Mouse (Mus musculus) ES-Bruce4 (cell line): Measurements from ENCODE around the gene Map4k1. TPM values are rescaled to one million over a fixed set of nuclear protein-coding genes. Genes with fewer than 3 reads are reported as not detected.

Source experiments
- H3K27ac ChIP-seq: 2 replicates; pipeline ENCODE4 v1.5.1; 2012; ENCODE audit warnings: low read length, inconsistent platforms; ENCODE audit not compliant: insufficient read depth
- H3K27me3 ChIP-seq: 2 replicates; pipeline ENCODE4 v1.6.1; 2012; ENCODE audit warnings: mild to moderate bottlenecking, low read length, inconsistent platforms; ENCODE audit not compliant: control insufficient read depth, poor library complexity, insufficient read depth, severe bottlenecking
- H3K36me3 ChIP-seq: 2 replicates; pipeline ENCODE4 v1.6.1; 2012; ENCODE audit warnings: inconsistent platforms, mild to moderate bottlenecking, low read length, moderate library complexity; ENCODE audit not compliant: control insufficient read depth, poor library complexity, insufficient read depth, severe bottlenecking
- H3K4me1 ChIP-seq: one replicate; pipeline ENCODE4 v1.8.1; 2011; ENCODE audit warnings: low read length; ENCODE audit not compliant: control insufficient read depth, insufficient read depth
- H3K4me3 ChIP-seq: 2 replicates; pipeline ENCODE4 v1.5.1; 2011; ENCODE audit warnings: low read depth, mild to moderate bottlenecking, low read length
- H3K9ac ChIP-seq: 2 replicates; pipeline ENCODE4 v1.6.1; 2012; ENCODE audit warnings: low read depth, mild to moderate bottlenecking, inconsistent platforms; ENCODE audit not compliant: poor library complexity, severe bottlenecking
- H3K9me3 ChIP-seq: replicated peaks from 2 replicates; pipeline ENCODE4 v1.6.1; 2012; ENCODE audit warnings: mild to moderate bottlenecking, low read length, inconsistent platforms; ENCODE audit not compliant: control insufficient read depth, poor library complexity, insufficient read depth, severe bottlenecking
- CTCF ChIP-seq: IDR thresholded peaks from one replicate; pipeline ENCODE4 v1.8.1; 2011; ENCODE audit warnings: low read depth, low read length
- EP300 ChIP-seq: IDR thresholded peaks from 2 replicates; pipeline ENCODE4 v1.6.1; 2011; ENCODE audit warnings: low read depth, low read length; ENCODE audit not compliant: insufficient read depth
- POLR2A ChIP-seq: IDR thresholded peaks from one replicate; pipeline ENCODE4 v1.8.1; 2011; ENCODE audit warnings: low read length; ENCODE audit not compliant: insufficient read depth
- polyA plus RNA-seq: library from polyadenylated mRNA; stranded (reverse); fragments of >200 nt; gene quantifications from 2 replicates; pipeline ENCODE4 v1.2.4, GENCODE M21; 2011; ENCODE audit warnings: low read depth; ENCODE audit not compliant: missing spikeins, insufficient read depth, insufficient read length

The Map4k1 gene
- polyA plus RNA-seq, 1 experiment: 36.3 TPM

GRCm38 (mm10) chr7:29028761-29029160, 46.9 kb downstream of the Map4k1 start:
- H3K9me3 ChIP-seq: no peaks in the 10 kb centered on the region
- H3K9ac ChIP-seq: peak overlapping the region; percentile 33; the same call in 1 of the 2 replicates
- H3K36me3 ChIP-seq: no peaks in the 10 kb centered on the region
- no peak overlapping the region for H3K27ac ChIP-seq
- peak overlapping the region; percentile 61 for H3K4me3 ChIP-seq
- H3K4me1 ChIP-seq: peaks cover 2% of the 10 kb centered on the region
- H3K27me3 ChIP-seq: no peaks in the 10 kb centered on the region
- TF ChIP-seq POLR2A: peak; percentile 41
- no peak for TF ChIP-seq EP300
- TF ChIP-seq CTCF: no peak

DNA sequence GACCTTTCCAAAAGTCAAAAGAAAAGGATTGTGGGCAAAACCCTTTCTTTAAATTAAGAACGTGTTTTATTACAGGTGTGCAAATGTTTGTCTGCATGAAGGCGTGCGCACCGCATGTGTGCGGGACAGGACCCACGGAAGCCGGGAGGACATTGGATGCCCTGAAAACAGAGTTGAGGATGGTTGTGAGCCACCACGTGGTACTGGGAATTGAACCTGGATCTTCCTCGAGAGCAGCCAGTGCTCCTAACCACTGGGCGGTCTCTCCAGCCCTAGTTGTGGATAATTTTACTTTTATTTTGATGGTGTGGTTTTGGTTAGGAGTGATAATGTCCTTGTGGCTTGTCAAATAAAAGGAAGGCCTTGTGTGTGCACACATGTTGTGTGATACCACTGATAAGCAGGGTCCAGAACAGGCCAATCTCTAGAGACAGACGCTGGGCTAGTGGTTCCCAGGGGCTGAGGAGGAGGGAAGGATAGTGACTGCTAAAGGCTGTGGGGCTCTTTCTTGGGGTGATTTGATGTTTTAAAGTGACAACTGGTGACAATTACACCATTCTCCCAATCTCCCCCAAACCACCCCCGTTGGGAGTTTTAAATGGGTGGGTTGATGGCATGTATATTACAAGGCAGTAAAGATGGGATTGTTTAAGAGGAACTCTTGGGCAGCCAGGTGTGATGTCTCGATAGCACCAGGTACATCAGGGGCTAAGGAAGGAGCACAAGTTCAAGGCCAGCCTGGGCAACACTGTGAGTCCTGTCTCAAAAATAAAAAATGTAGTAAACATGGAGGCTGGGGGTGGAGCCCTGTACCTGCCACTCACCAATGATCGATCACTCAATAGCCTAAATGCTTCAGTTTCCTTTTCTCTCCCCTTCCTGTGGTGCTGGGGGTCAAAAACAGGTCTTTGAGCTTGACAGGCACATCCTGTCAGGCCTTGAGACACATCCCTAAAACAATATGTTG, 48.1 kb downstream of the Map4k1 start:
- H3K27me3 ChIP-seq: no peaks in the 10 kb centered on the region
- TF ChIP-seq CTCF (no peak), POLR2A (no peak), EP300 (no peak)
- no peaks in the 10 kb centered on the region for H3K36me3 ChIP-seq
- H3K4me3 ChIP-seq: no peak overlapping the region
- H3K9ac ChIP-seq: no peak overlapping the region
- H3K27ac ChIP-seq: no peak overlapping the region
- peaks cover 2% of the 10 kb centered on the region for H3K4me1 ChIP-seq
- no peaks in the 10 kb centered on the region for H3K9me3 ChIP-seq

DNA sequence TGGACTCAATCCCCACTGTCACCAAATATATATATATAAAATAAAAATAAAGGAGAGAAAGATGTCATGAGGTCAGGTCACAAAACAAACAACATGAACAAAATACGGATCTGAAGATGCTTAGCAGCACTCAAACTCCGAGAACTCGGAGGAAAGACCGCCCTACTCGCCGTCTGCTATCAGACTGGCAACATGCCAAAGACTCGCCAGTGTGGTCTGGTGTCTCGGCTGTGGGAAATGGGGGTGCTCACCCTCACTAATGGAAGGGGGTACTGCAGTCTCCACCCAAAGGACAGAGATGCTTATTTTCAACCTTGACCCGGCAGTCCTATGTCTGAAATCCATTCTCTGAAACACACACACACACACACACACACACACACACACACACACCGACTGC, 49.8 kb downstream of the Map4k1 start:
- no peaks in the 10 kb centered on the region for H3K27me3 ChIP-seq
- no peak for TF ChIP-seq CTCF
- no peak for TF ChIP-seq POLR2A
- TF ChIP-seq EP300: no peak
- H3K4me1 ChIP-seq: peaks cover 1% of the 10 kb centered on the region
- H3K4me3 ChIP-seq: no peak overlapping the region
- H3K9ac ChIP-seq: no peak overlapping the region
- H3K36me3 ChIP-seq: no peaks in the 10 kb centered on the region
- no peak overlapping the region for H3K27ac ChIP-seq
- H3K9me3 ChIP-seq: no peaks in the 10 kb centered on the region

DNA sequence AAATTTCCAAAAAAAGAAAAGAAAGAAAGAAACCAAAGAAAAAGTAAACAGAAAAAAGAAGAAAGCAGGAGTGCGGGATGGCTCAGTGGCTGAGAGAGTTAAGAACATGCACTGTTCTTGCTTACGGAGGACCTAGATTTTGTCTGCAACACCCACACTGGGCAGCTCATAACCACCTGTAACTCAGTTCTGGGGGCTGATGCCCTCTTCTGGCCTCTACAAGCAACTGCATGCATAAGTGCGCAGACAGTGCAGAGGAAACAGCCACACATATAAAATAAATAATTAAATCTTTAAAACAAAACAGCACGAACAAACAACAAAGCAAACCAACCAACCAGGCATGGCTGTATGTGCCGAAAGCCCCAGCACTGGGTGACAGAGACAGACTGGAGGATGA, 50.8 kb downstream of the Map4k1 start:
- no peak for TF ChIP-seq POLR2A
- TF ChIP-seq CTCF: peak; percentile 68
- H3K9me3 ChIP-seq: no peaks in the 10 kb centered on the region
- no peak overlapping the region for H3K27ac ChIP-seq
- H3K27me3 ChIP-seq: no peaks in the 10 kb centered on the region
- H3K36me3 ChIP-seq: no peaks in the 10 kb centered on the region
- H3K9ac ChIP-seq: no peak overlapping the region
- H3K4me3 ChIP-seq: no peak overlapping the region
- H3K4me1 ChIP-seq: no peaks in the 10 kb centered on the region

DNA sequence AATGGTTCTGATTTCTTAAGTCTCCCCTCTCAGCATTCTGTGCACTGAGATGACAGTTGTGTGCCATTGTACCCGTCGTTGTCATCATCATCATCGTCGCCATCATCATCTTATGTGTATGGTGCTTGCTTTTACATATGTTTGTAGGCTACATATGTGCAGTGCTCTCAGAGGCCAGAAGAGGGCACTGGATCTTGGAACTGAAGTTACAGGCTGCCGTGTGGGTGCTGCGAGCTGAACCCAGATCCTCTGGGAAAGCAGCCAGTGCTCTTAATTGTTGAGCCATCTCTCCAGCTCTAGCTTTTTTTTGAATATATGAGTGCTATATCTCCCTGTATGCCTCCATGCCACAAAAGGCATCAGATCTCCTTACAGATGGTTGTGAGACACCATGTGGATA, 55.4 kb downstream of the Map4k1 start:
- Histone ChIP-seq H3K9me3 (no peaks in the 10 kb centered on the region), H3K27ac (no peak overlapping the region), H3K9ac (no peak overlapping the region), H3K4me3 (no peak overlapping the region), H3K4me1 (no peaks in the 10 kb centered on the region), H3K27me3 (no peaks in the 10 kb centered on the region), H3K36me3 (no peaks in the 10 kb centered on the region)
- no peak for TF ChIP-seq POLR2A
- TF ChIP-seq CTCF: peak; percentile 47

- Histone ChIP-seq H3K36me3 (no peaks in the 10 kb centered on the region), H3K27me3 (no peaks in the 10 kb centered on the region), H3K9me3 (no peaks in the 10 kb centered on the region), H3K9ac (peak overlapping the region; percentile 77), H3K27ac (peak overlapping the region; percentile 73), H3K4me1 (no peaks in the 10 kb centered on the region), H3K4me3 (peak overlapping the region; percentile 79)
- peak; percentile 52 for TF ChIP-seq CTCF
- no peak for TF ChIP-seq EP300
These were observed 57.7 kb downstream of the Map4k1 start for GRCm38 (mm10) chr7:29039604-29039984.
